Mouse (Mus musculus) stomach, postnatal 0 days (tissue): ENCODE measurements around the gene Il17rb. TPM values are rescaled to one million over a fixed set of nuclear protein-coding genes. Genes with fewer than 3 reads are reported as not detected.

Source experiments
- ATAC-seq: fragments of 200-750 bp; cut with Nextera tagmentation; 2 replicates; pipeline ENCODE4 v1.8.0; 2017; ENCODE audit not compliant: low FRiP score, low TSS enrichment
- DNase-seq: peaks from one replicate; pipeline ENCODE4 v3.0.0-alpha.2; 2016; ENCODE audit warnings: low spot score
- H3K27ac ChIP-seq: fragments of 300-500 bp; sonication (generic); replicated peaks from 2 replicates; pipeline ENCODE4 v1.5.1; 2014; ENCODE audit warnings: mild to moderate bottlenecking, control low read depth
- H3K27me3 ChIP-seq: fragments of 300-500 bp; sonication (generic); 2 replicates; pipeline ENCODE4 v1.6.1; 2014; ENCODE audit warnings: low read length; ENCODE audit not compliant: control insufficient read depth, insufficient read depth
- H3K36me3 ChIP-seq: fragments of 300-500 bp; sonication (generic); 2 replicates; pipeline ENCODE4 v1.6.1; 2014; ENCODE audit warnings: low read length, mixed read lengths; ENCODE audit not compliant: control insufficient read depth, insufficient read depth
- H3K4me1 ChIP-seq: fragments of 300-500 bp; sonication (generic); replicated peaks from 2 replicates; pipeline ENCODE4 v1.6.1; 2014; ENCODE audit warnings: antibody characterized with exemption; ENCODE audit not compliant: control insufficient read depth, insufficient read depth
- H3K4me2 ChIP-seq: fragments of 300-500 bp; sonication (generic); replicated peaks from 2 replicates; pipeline ENCODE4 v1.6.1; 2014; ENCODE audit warnings: low read depth, mild to moderate bottlenecking, control low read depth, moderate library complexity
- H3K4me3 ChIP-seq: fragments of 300-500 bp; sonication (generic); 2 replicates; pipeline ENCODE4 v1.5.1; 2014; ENCODE audit warnings: low read depth, low read length, control low read depth
- H3K9ac ChIP-seq: fragments of 300-500 bp; sonication (generic); 2 replicates; pipeline ENCODE4 v1.6.1; 2014; ENCODE audit warnings: mild to moderate bottlenecking, low read length, control low read depth, mixed read lengths
- H3K9me3 ChIP-seq: fragments of 300-500 bp; sonication (generic); 2 replicates; pipeline ENCODE4 v1.6.1; 2016; ENCODE audit warnings: low read length; ENCODE audit not compliant: control insufficient read depth
- CTCF ChIP-seq: IDR thresholded peaks from 2 replicates; pipeline ENCODE4 v1.5.1; 2016; ENCODE audit warnings: antibody characterized with exemption, low read depth, mild to moderate bottlenecking, moderate library complexity
- EP300 ChIP-seq: optimal IDR thresholded peaks from 2 replicates; pipeline ENCODE3; 2016; ENCODE audit warnings: antibody characterized with exemption
- WGBS: fragments of 180-500 bp; shearing (Covaris S2); extraction: QIAGEN DNeasy Blood & Tissue Kit; methylation state at CpG from one replicate; pipeline ENCODE4 v1.1.7; 2014; 5-methylcytosine and 5-hydroxymethylcytosine counted together
- polyA plus RNA-seq: library from polyadenylated mRNA; unstranded; fragments of >200 nt; fragmentation: Nextera tagmentation; extraction: Ambion mirVana; gene quantifications from 2 replicates; pipeline ENCODE4 v1.2.1, GENCODE M21; 2015

Il17rb gene
- polyA plus RNA-seq, 1 experiment from 2014 or later, result 0.35 TPM

DNA sequence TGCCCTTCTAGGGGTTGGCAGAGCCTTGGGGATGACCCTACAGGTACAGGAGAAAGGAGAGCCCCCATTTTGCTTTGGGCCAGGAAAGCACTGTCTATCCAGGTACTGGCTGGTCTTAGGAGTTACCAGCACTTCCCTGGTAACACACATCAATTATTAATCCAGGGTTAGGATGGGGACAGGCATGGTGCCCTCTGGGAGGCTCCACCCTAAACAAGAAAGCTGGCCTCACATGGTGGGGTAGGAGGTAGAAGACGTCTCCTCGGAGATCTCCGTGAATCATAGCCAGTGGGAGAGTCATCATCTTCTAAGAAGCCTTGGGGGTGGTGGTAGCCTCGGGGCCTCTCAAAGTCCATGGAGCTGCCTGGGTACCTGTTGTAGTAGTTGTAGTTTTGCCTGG lies 38.3 kb upstream of the Il17rb start:
- no peak for DNase-seq
- no peak overlapping the region for H3K27ac ChIP-seq
- H3K4me2 ChIP-seq, result no peak overlapping the region
- 88% methylated on average over 4 of the region's 4 CpGs for WGBS
- TF ChIP-seq EP300 (no peak), CTCF (no peak)
- no peaks in the 10 kb centered on the region for H3K9me3 ChIP-seq
- H3K4me1 ChIP-seq, result 0 out of 2 replicates have a peak, but pooled peaks cover 2% of the 10 kb centered on the region
- no peak overlapping the region for H3K4me3 ChIP-seq
- H3K27me3 ChIP-seq, result no peaks in the 10 kb centered on the region
- no peaks in the 10 kb centered on the region; the same call in 1 of the 2 replicates for H3K36me3 ChIP-seq
- ATAC-seq, result no peak
- no peak overlapping the region for H3K9ac ChIP-seq

- 0 out of 2 replicates have a peak overlapping the region, but pooled peaks have one; percentile 4 for H3K27ac ChIP-seq
- H3K4me3 ChIP-seq, result no peak overlapping the region
- no peak overlapping the region for H3K4me2 ChIP-seq
- no peaks in the 10 kb centered on the region for H3K27me3 ChIP-seq
- H3K9ac ChIP-seq, result no peak overlapping the region
- H3K9me3 ChIP-seq, result no peaks in the 10 kb centered on the region
- WGBS, result 62% methylated on average over 8 of the region's 8 CpGs
- no peaks in the 10 kb centered on the region; the same call in 1 of the 2 replicates for H3K36me3 ChIP-seq
- TF ChIP-seq CTCF, result no peak
- TF ChIP-seq EP300, result no peak
- DNase-seq (no peak), ATAC-seq (no peak)
- H3K4me1 ChIP-seq, result 0 out of 2 replicates have a peak, but pooled peaks cover 2% of the 10 kb centered on the region
Measured at GRCm38 (mm10) chr14:30045704-30046220, 37.1 kb upstream of the Il17rb start.

- Histone ChIP-seq H3K27ac (no peak overlapping the region), H3K4me2 (no peak overlapping the region), H3K4me1 (0 out of 2 replicates have a peak, but pooled peaks cover 2% of the 10 kb centered on the region), H3K4me3 (no peak overlapping the region), H3K9me3 (no peaks in the 10 kb centered on the region), H3K9ac (no peak overlapping the region), H3K36me3 (no peaks in the 10 kb centered on the region; the same call in 1 of the 2 replicates), H3K27me3 (no peaks in the 10 kb centered on the region)
- WGBS, result 65% methylated on average over 10 of the region's 10 CpGs
- no peak; the same call in 1 of the 2 replicates for ATAC-seq
- no peak for DNase-seq
- no peak for TF ChIP-seq EP300
- TF ChIP-seq CTCF, result no peak
Measured at GRCm38 (mm10) chr14:30045239-30045638, 36.5 kb upstream of the Il17rb start.

- no peak overlapping the region for H3K4me2 ChIP-seq
- H3K9me3 ChIP-seq, result no peaks in the 10 kb centered on the region
- no peaks in the 10 kb centered on the region; the same call in 1 of the 2 replicates for H3K36me3 ChIP-seq
- ATAC-seq (no peak), DNase-seq (no peak)
- no peak overlapping the region for H3K27ac ChIP-seq
- H3K4me1 ChIP-seq, result 0 out of 2 replicates have a peak, but pooled peaks cover 2% of the 10 kb centered on the region
- TF ChIP-seq CTCF (no peak), EP300 (no peak)
- no peaks in the 10 kb centered on the region for H3K27me3 ChIP-seq
- WGBS, result 82% methylated on average over 7 of the region's 7 CpGs
- no peak overlapping the region for H3K4me3 ChIP-seq
- H3K9ac ChIP-seq, result no peak overlapping the region
Measured at GRCm38 (mm10) chr14:30043356-30043940, 34.8 kb upstream of the Il17rb start.

GRCm38 (mm10) chr14:30041836-30042235 lies 33.1 kb upstream of the Il17rb start:
- Histone ChIP-seq H3K9me3 (no peaks in the 10 kb centered on the region), H3K27ac (no peak overlapping the region), H3K4me3 (no peak overlapping the region), H3K4me2 (no peak overlapping the region), H3K36me3 (no peaks in the 10 kb centered on the region; the same call in 1 of the 2 replicates), H3K4me1 (0 out of 2 replicates have a peak, but pooled peaks cover 2% of the 10 kb centered on the region), H3K27me3 (no peaks in the 10 kb centered on the region), H3K9ac (no peak overlapping the region)
- TF ChIP-seq CTCF, result no peak
- no peak for TF ChIP-seq EP300
- no peak for DNase-seq
- no peak for ATAC-seq
- whole genome bisulfite sequencing, result 87% methylated on average over 9 of the region's 9 CpGs

GRCm38 (mm10) chr14:30039413-30039812 lies 30.7 kb upstream of the Il17rb start:
- Histone ChIP-seq H3K4me3 (no peak overlapping the region), H3K27ac (no peak overlapping the region), H3K4me1 (no peaks in the 10 kb centered on the region), H3K9me3 (no peaks in the 10 kb centered on the region), H3K4me2 (no peak overlapping the region), H3K9ac (no peak overlapping the region), H3K27me3 (no peaks in the 10 kb centered on the region), H3K36me3 (no peaks in the 10 kb centered on the region; the same call in 1 of the 2 replicates)
- no peak for TF ChIP-seq EP300
- no peak for TF ChIP-seq CTCF
- DNase-seq (no peak), ATAC-seq (no peak)
- WGBS, result 58% methylated on average over 4 of the region's 4 CpGs
